Mouse (Mus musculus): ENCODE measurements at regions not wholly inside any gene's neighbourhood (a gene's known extent, or its start where the extent isn't known, plus 50 kb on each side); places are given as distances from the start of the nearest gene placed in this dataset.

DNA sequence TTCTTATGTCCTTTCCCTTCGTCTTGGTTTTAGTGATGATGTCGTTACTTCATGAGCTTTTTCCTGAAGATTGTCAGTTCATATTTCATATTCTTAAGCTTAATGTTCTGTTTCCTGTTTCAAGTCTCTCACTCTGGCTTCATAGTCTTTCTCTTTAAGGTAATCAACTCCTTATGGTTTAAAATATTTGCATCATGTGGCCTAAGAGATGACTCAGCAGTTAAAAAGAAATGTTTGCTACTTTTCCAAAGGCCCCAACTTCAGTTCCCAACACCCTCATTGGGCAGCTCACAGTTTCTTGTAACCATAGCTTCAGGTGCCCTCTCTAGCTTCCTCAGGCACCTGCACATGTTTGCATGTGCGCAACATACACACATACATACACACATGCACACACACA lies 303.4 kb upstream of the Mctp2 start:
- H3K4me3 ChIP-seq, result no peak overlapping the region
- no peaks in the 10 kb centered on the region for H3K36me3 ChIP-seq
- H3K27ac ChIP-seq, result no peak overlapping the region
- H3K27me3 ChIP-seq (replicated peaks), result no peaks in the 10 kb centered on the region
- no peak overlapping the region for H3K4me2 ChIP-seq
- no peak for ATAC-seq
- 69% methylated on average over 3 of the region's 3 CpGs for WGBS (ENCODE audit: insufficient replicate concordance)
- H3K4me1 ChIP-seq, result no peaks in the 10 kb centered on the region
- no peak overlapping the region for H3K9ac ChIP-seq
- H3K9me3 ChIP-seq (replicated peaks), result no peaks in the 10 kb centered on the region

DNA sequence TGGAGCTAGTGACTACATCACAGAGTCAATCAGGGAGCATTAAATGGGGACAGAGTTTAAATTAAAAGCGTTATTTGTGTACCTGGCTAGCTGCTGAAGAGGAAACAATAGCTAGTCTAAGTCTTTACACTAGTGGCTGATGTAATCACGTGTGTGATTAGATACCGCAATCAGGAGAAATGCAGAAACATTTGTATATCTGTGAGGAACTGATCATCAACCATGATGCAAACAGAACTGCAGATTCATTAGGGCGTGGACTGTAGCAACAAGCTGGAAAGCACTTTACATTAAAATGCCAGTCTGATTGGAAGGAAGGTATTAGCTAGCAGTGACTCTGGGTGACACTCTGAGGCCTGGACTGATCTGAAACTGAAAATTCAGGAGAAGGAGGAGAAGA lies 308.8 kb upstream of the Mctp2 start:
- WGBS (ENCODE audit: insufficient replicate concordance), result 58% methylated on average over 4 of the region's 4 CpGs
- Histone ChIP-seq H3K36me3 (no peaks in the 10 kb centered on the region), H3K27ac (no peak overlapping the region), H3K9me3 (replicated peaks) (no peaks in the 10 kb centered on the region), H3K27me3 (replicated peaks) (no peaks in the 10 kb centered on the region), H3K9ac (no peak overlapping the region), H3K4me3 (no peak overlapping the region), H3K4me2 (no peak overlapping the region), H3K4me1 (no peaks in the 10 kb centered on the region)
- ATAC-seq, result no peak

DNA sequence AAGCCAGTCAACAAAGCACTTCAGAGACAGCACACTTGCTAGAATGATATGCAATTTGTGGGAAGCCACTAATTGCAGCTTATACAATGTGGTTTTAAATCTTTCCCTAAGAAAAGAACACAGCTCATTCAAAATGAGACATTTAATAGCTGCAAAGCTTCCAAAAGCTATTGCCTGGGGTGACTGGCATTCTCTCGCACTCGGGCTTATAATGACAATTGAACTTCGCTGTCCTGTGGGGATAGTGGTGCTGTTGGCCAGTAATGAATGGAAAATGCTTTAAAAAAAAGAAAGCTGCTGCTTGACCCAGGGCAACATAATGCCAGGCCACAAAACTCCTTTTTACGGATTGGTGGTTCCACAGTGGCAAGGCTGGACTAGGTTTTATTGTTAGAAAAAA lies 321.0 kb upstream of the Mctp2 start:
- WGBS (ENCODE audit: insufficient replicate concordance), result 70% methylated on average over 4 of the region's 4 CpGs
- no peaks in the 10 kb centered on the region for H3K4me1 ChIP-seq
- H3K27ac ChIP-seq, result no peak overlapping the region
- no peak for ATAC-seq
- H3K4me2 ChIP-seq, result no peak overlapping the region
- H3K36me3 ChIP-seq, result no peaks in the 10 kb centered on the region
- H3K4me3 ChIP-seq, result no peak overlapping the region
- H3K9ac ChIP-seq, result no peak overlapping the region
- no peaks in the 10 kb centered on the region for H3K27me3 ChIP-seq (replicated peaks)
- H3K9me3 ChIP-seq (replicated peaks), result no peaks in the 10 kb centered on the region

DNA sequence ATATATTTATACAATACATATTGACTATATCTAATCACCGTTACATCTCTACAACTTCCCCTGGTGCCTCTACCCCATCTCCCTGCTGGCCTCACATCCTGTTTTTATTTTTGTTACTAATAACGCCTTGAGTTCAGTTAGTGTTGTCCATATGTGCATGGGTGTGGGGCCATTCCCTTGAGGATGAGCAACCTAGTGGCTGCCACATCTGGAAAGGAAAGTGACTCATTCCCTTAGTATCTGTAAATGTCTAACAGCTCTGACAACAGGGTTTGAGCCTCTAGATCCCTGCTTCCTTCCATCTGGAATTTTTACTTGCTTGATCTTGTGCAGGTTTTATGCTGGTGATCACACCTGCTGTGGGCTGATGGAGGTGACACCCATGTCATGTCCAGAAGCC lies 333.2 kb upstream of the Mctp2 start:
- no peak overlapping the region for H3K27ac ChIP-seq
- no peak overlapping the region for H3K9ac ChIP-seq
- ATAC-seq, result no peak
- no peaks in the 10 kb centered on the region for H3K36me3 ChIP-seq
- 57% methylated on average over 2 of the region's 2 CpGs for WGBS (ENCODE audit: insufficient replicate concordance)
- H3K4me3 ChIP-seq, result no peak overlapping the region
- no peaks in the 10 kb centered on the region for H3K9me3 ChIP-seq (replicated peaks)
- no peak overlapping the region for H3K4me2 ChIP-seq
- H3K27me3 ChIP-seq (replicated peaks), result no peaks in the 10 kb centered on the region
- H3K4me1 ChIP-seq, result no peaks in the 10 kb centered on the region

DNA sequence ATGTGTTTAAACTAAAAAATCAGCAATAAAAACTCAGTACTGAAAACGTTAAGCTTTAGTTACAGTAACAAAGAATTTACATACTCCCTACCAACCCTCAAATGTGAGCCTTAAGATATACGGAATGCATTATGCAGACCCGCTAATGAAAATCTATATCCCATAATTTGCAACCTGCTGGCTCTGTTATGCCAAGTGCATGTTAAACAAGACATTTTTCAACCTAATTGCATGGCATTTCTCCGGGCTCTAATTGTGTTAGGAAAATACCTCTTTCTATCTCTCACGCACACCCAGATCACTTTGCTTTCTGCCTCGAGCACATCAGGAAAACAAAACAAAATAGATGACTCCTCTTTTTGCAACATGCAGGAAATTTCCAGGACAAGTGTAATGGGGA lies 368.6 kb upstream of the Mctp2 start:
- Histone ChIP-seq H3K4me1 (no peaks in the 10 kb centered on the region), H3K4me2 (no peak overlapping the region), H3K9me3 (replicated peaks) (no peaks in the 10 kb centered on the region), H3K36me3 (no peaks in the 10 kb centered on the region), H3K9ac (no peak overlapping the region), H3K4me3 (no peak overlapping the region), H3K27ac (no peak overlapping the region), H3K27me3 (replicated peaks) (no peaks in the 10 kb centered on the region)
- no peak for ATAC-seq
- WGBS (ENCODE audit: insufficient replicate concordance), result 73% methylated on average over 6 of the region's 6 CpGs

DNA sequence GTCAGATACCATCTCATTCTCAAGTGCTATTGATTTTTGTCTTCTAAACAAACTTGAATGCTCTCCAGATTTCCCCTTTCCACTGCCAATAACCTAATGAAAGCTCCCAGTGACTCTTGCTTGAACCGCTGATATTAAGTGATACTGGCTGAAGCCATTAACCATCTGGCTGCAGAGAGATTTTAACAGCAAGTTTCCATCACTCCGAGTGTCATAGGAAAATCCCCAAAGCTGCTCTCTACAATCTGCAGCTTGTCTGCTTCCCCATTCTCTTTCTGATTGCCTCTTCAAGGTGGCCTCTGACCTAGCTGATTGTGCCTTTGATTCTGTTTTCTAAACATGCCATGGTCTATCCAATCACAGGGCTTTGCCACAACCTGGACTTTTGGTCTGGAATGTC lies 379.4 kb upstream of the Mctp2 start:
- 63% methylated on average over 2 of the region's 2 CpGs for WGBS (ENCODE audit: insufficient replicate concordance)
- no peaks in the 10 kb centered on the region for H3K4me1 ChIP-seq
- no peaks in the 10 kb centered on the region for H3K9me3 ChIP-seq (replicated peaks)
- no peaks in the 10 kb centered on the region for H3K36me3 ChIP-seq
- no peak overlapping the region for H3K9ac ChIP-seq
- H3K4me3 ChIP-seq, result no peak overlapping the region
- no peak overlapping the region for H3K4me2 ChIP-seq
- ATAC-seq, result no peak
- H3K27ac ChIP-seq, result no peak overlapping the region
- H3K27me3 ChIP-seq (replicated peaks), result no peaks in the 10 kb centered on the region

DNA sequence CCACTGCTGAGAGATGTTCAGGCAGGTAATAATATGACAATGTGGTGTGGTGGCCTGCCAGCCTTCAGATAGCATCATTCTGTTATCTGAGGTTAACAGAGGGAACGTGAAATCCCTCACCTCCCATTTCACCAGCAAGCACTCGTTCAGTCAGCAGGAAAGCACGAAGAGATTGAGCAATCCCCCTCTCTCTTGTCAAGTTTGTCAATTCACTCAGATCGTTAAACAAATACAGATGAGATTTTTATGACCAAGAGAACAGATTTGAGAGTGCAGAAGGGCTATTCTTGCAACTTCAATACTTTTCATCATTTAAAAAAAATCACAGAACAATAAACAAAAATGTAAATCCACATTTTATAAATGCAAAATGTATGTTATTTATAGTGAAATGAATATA lies 380.9 kb upstream of the Mctp2 start:
- no peak for ATAC-seq
- Histone ChIP-seq H3K4me1 (no peaks in the 10 kb centered on the region), H3K4me3 (no peak overlapping the region), H3K27me3 (replicated peaks) (no peaks in the 10 kb centered on the region), H3K9ac (no peak overlapping the region), H3K36me3 (no peaks in the 10 kb centered on the region), H3K4me2 (no peak overlapping the region), H3K27ac (no peak overlapping the region), H3K9me3 (replicated peaks) (no peaks in the 10 kb centered on the region)
- WGBS (ENCODE audit: insufficient replicate concordance), result 35% methylated on average over 4 of the region's 4 CpGs

DNA sequence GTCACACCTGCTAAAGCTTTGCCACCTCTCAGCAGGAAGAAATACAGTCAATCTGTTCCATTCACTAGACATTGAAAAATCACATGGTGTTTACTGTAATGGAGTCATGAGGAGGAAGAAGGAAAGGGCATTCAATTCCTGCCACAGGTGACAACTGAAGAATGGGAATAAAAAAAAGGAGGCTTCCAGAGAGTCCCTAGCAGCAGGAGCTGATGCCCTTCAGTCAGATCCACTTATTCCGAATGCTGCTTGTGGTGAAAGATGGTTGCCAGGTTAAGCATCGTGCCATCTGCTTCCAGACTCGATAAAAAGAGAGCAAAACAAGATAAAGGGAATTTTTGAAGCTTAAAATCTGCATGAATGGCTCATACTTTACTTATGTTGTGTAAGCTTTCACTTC lies 385.0 kb upstream of the Mctp2 start:
- Histone ChIP-seq H3K4me1 (no peaks in the 10 kb centered on the region), H3K27me3 (replicated peaks) (no peaks in the 10 kb centered on the region), H3K9ac (no peak overlapping the region), H3K9me3 (replicated peaks) (no peaks in the 10 kb centered on the region), H3K4me2 (no peak overlapping the region), H3K36me3 (no peaks in the 10 kb centered on the region), H3K4me3 (no peak overlapping the region), H3K27ac (no peak overlapping the region)
- no peak for ATAC-seq
- 46% methylated on average over 3 of the region's 3 CpGs for WGBS (ENCODE audit: insufficient replicate concordance)

DNA sequence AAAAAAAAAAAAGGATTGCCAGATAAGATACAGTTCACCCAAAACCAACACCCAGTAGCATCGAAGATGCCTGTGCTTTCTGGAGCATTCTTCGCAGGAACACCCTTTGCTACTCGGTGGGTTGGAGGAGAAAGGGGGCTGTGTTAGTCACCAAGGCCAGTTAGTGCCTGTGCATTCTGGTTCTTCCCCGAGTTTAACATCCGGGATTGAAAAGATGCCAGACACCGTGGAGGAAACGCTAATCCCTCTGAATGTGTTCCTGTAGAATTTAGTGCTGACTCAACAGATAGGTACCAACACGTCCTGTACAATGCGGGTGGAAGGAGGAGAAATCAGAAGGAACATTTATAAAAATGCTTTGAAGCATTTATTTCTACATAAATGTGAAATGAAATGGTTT lies 385.5 kb upstream of the Mctp2 start:
- Histone ChIP-seq H3K4me1 (no peaks in the 10 kb centered on the region), H3K36me3 (no peaks in the 10 kb centered on the region), H3K4me2 (no peak overlapping the region), H3K4me3 (no peak overlapping the region), H3K27me3 (replicated peaks) (no peaks in the 10 kb centered on the region), H3K27ac (no peak overlapping the region), H3K9me3 (replicated peaks) (no peaks in the 10 kb centered on the region), H3K9ac (no peak overlapping the region)
- 67% methylated on average over 9 of the region's 9 CpGs for WGBS (ENCODE audit: insufficient replicate concordance)
- no peak for ATAC-seq

DNA sequence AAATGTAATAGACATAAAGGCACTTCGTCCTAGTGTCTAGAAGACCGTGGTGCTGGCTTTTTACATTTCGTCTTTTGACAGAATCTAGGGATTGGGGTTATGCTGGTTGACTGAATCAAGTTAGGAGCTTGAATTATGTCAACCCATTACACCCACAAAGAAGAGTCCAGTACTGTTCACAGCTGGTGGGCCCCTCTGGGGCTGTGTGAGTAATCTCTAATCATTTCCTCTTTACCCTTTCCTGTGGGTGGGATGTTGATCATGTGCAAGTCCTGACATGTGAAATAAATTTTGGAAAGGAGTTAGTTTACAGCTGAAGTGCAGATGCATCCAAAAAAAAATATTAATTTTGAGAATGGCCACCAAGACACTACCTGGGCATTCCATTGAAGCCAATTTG lies 390.3 kb upstream of the Mctp2 start:
- Histone ChIP-seq H3K36me3 (no peaks in the 10 kb centered on the region), H3K9ac (no peak overlapping the region), H3K4me3 (no peak overlapping the region), H3K4me2 (no peak overlapping the region), H3K27ac (no peak overlapping the region), H3K4me1 (no peaks in the 10 kb centered on the region), H3K9me3 (replicated peaks) (no peaks in the 10 kb centered on the region), H3K27me3 (replicated peaks) (no peaks in the 10 kb centered on the region)
- WGBS (ENCODE audit: insufficient replicate concordance), result 59% methylated on average over 3 of the region's 3 CpGs
- no peak for ATAC-seq

DNA sequence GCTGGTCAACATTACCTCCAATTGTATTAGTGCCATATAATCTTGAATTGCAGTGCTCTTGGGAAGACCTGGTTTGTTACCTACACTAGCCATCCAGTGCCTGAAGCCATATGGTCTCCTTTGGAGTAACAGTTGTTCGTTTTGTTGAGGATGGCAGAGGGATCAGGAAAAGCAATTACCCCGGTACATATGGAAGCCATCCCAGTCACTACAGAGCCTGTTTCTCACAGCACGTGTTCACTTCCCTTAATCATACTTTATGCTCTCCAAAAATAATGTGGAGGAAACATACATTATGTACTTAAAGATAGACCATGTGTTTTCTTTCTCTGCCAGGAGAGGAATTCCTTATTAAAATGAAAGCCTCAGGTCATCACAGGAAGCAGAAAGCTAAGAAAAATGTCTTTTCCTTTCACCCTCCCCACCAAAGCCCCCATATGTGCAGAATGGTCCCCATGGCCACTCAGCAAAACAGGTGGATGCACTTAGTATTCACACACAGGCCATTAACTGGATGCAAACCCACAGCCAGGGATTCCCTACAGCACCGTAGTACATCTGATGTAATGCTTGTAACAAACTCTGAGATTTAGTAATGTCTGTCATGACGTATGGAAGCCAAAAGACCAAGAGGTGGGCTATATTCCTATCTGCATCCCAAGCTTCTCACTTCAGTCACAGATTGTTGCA lies 397.4 kb upstream of the Mctp2 start:
- Histone ChIP-seq H3K27me3 (replicated peaks) (no peaks in the 10 kb centered on the region), H3K9me3 (replicated peaks) (no peaks in the 10 kb centered on the region), H3K36me3 (no peaks in the 10 kb centered on the region), H3K4me3 (no peak overlapping the region), H3K9ac (no peak overlapping the region), H3K27ac (no peak overlapping the region), H3K4me2 (no peak overlapping the region), H3K4me1 (no peaks in the 10 kb centered on the region)
- ATAC-seq, result no peak
- WGBS (ENCODE audit: insufficient replicate concordance), result 62% methylated on average over 5 of the region's 5 CpGs

DNA sequence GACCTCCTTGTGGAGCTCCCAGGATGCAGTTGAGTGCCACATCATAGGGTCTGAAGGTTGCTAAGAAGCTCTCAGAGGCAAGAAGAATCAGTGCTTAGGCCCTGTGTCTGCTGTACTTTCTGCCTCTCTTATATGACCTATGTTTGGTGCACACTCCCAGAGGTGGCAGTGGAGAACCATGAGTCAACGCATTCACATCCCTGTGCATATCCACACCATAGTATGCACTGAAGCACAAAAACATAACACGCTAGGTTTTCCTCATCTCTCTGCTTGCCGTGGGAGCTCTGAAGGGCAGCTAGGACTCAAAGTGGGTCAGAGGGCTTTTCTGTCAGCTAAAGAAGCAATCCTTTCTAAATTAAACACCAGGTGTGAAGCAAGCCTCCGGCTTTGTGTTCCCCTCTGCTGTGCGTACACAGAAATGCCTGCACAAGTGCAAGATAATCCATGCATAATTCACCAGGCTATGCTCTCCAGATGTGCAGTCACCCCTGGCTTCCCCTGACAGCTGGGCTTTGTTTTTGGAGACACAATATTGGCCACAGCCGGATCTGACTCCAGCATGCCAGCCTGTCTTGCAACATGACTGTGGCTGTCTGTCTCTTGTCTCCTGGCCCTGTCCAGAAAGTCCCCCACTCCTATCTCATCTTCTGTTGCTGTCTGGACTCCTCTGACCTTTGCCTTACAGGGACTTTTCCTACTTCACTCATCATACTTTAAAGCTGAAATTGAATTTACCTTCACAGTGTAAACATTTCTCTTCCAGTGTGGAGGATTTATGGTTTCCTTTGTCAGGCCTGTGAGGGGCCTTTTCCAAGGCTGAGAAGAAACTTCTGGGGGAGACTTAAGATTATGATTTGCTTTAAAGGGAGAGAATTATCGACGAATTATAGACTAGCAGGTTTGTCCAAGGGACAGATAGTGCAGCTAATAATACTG lies 405.1 kb upstream of the Mctp2 start:
- WGBS (ENCODE audit: insufficient replicate concordance), result 65% methylated on average over 8 of the region's 8 CpGs
- H3K27ac ChIP-seq, result no peak overlapping the region
- no peak for ATAC-seq
- H3K9me3 ChIP-seq (replicated peaks), result no peaks in the 10 kb centered on the region
- no peaks in the 10 kb centered on the region for H3K4me1 ChIP-seq
- H3K36me3 ChIP-seq, result no peaks in the 10 kb centered on the region
- no peak overlapping the region for H3K4me2 ChIP-seq
- H3K4me3 ChIP-seq, result no peak overlapping the region
- H3K9ac ChIP-seq, result no peak overlapping the region
- H3K27me3 ChIP-seq (replicated peaks), result no peaks in the 10 kb centered on the region
